Comparison of ENCODE assay signal across 10 mouse cellular contexts in the genomic region with DNA sequence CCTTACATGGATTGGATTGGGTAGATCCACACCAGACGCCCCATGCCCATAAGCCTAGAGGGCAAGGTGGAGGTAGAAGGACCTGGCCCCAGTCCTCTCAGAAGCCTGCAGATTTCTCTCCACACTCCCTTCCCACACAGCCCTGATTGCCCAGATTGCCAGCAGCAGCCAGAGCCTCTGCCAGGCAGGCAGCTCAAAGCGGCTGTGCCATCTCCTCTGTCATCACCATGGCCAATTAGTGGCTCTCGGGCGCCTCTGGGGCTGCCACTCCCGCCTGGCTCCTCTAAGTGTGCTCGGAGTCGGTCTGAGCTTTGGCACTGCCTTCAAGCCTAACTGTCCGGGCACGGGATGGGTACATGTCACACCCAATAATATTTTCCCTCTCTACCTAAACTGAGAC. TPM values are rescaled to one million over a fixed set of nuclear protein-coding genes. Genes with fewer than 3 reads are reported as not detected.
A peak's percentile ranks its signal among the peaks of the same experiment; 100 is the strongest.
DNase-seq lines count a peak whose midpoint lies in the region.
"Had no signal": no experiment of that assay in that cellular context is flagged by ENCODE, and none has a peak within 500 bp of the region (broad histone marks: within the 10 kb centered on the region; RNA-seq: fewer than 3 reads in every experiment).

No protein-coding gene starts in this region.

- DNase-seq in heart, adult 18-20 months: peak; percentile 40 to 60
- no peak for DNase-seq in heart, postnatal 10 days
- DNase-seq in MN1 (ENCODE audit: low spot score): peak; percentile 73
- peak; percentile 46 for DNase-seq in Muller cell, postnatal 12 days (ENCODE audit: inconsistent ontology term)
- peak; percentile 22 for DNase-seq in layer of hippocampus, adult 11-12 months (ENCODE audit: low spot score)
- DNase-seq in testis, postnatal 10 days (ENCODE audit: low spot score): no peak
- no peak for DNase-seq in adrenal gland, adult (ENCODE audit: inconsistent age in 2 of 2, low spot score in 1 of 2)
- DNase-seq in kidney, adult 9 months: no peak
- DNase-seq: lung, embryonic 14.5 days; thymus, postnatal 25 days had no signal

- intact Hi-C loops in heart, postnatal 10 days (cut with DNase I): no loop called here

RNA-seq across cellular contexts. Expression of gene Dapk2, which starts 47.7 kb away (rescaled TPM):
- total RNA-seq in heart, adult 18-20 months (2021): 1 to 10 TPM; 4.0 to 4.9 TPM
- total RNA-seq in heart, postnatal 10 days (2021): 1 to 10 TPM; 5.1 to 5.3 TPM

Comparison
In these comparisons a context has a peak if more than half of its experiments do, and no peak if none do; other contexts are left out.
1. DNase-seq: peak in heart, adult 18-20 months (2 of 2), MN1 (single experiment), Muller cell, postnatal 12 days (single experiment) and layer of hippocampus, adult 11-12 months (single experiment); none in heart, postnatal 10 days (0 of 2), testis, postnatal 10 days (single experiment), adrenal gland, adult (0 of 2) and kidney, adult 9 months (single experiment).